Mouse (Mus musculus) cerebellum, adult 9-11 months (tissue): ENCODE results near the gene Mcm2.
A peak's percentile ranks its signal among the peaks of the same experiment; 100 is the strongest.

Experiments used
- DNase-seq: peaks from one replicate; pipeline ENCODE4 v3.0.0; 2022

The Mcm2 gene

DNA sequence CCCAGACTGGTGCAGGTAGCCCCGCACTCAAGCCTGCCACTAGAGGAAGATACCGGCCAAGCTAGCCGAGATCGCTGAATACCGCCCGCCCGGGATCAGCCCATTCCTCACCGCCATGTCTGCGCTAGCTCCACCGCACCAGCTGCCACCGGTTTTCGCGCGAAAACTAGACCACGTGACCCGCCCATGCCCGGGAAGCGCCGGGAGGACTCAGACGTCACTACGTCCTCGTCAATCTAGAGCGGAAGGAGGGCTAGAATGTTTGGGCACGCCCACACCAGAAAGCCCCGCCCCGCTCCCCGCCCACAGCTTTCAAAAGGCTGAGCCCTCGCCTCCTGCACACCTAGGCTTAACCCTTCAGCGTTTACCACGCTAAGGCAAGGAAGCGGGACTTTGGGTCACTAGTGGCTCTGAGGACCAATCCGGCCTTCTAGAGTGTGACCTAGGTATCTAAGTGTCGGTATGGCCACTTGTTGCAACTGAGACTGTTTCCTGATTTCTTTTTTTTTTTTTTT is at the start of gene Mcm2:
Gene Mcm2, minus strand, starts transcription at position 247 of the 515 bp plus-strand sequence.
- peak; percentile 93 for DNase-seq

DNA sequence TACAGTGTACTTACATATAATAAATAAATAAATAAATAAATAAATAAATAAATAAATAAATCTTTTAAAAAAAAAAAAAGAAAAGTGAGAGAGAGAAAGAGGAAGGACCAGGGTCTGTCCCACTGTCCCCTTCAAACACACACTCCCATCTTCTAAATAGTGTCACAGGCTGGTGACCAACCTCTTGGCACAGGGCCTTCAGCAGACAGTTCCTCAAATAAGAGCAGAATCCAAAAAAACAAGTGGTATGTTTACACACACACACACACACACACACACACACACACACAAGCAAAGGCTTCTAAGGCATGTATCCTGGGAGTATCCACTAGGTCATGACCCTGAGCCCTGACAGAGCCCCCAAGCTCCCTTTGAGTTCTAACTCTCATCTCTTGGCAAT is 49.2 kb upstream of the Mcm2 start:
- no peak for DNase-seq

DNA sequence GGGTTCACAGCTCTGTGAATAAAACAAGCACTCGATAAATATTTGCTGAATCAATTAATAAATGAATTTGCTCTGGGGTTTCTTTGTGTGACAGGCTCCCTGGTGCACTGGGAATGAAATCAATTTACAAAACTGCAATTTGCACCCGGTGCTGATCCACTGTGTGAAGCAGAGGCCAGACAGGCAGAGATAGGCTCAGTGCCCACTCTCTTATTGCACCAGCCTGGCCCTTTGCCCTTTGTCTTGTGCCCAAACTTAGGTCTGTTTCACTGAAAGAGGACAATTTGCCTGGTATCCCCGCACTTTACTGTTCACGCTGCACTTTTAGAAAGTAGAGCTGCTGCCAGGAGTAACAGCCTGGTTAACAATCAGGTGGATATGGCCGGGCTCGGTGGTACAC is 47.9 kb upstream of the Mcm2 start:
- DNase-seq = no peak

DNA sequence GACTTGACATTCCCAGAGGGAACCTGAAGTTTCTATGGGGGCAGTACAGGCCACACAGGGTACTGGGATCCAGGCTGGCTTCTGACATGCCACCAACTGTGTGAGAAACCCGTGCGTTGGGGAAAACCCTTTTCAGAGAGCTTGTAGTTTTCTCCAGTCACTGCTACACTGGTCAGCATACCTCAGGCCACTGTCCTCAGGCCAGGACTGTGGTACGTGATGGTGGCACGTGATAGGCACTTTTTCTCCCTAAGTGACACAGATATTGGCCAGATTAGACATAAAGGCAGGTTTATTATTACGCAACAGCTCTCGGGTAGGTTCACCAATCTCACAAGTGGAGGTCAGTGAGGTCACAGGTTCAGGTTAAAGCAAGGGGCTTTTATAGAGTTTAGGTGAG is 45.1 kb upstream of the Mcm2 start:
- no peak for DNase-seq

DNA sequence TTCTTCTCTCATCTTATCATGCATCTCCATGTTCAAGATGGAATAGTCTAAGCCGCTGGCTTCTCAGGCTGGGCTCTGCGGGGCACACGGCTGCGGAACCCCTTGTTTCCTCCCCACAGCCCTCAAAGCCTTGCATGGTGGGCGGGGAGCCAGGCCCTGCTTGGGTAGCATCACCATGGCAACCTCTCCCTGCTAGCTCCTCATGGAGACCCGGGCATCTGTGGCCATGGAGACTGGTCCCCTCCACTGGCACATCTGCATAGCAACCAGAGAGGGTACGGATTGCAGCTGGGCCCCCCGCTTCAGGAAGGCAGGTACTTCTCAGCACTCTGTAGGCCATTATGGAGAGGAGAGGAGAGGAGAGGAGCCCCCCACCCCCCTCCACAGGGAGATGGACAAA is 44.0 kb upstream of the Mcm2 start:
- no peak for DNase-seq

DNA sequence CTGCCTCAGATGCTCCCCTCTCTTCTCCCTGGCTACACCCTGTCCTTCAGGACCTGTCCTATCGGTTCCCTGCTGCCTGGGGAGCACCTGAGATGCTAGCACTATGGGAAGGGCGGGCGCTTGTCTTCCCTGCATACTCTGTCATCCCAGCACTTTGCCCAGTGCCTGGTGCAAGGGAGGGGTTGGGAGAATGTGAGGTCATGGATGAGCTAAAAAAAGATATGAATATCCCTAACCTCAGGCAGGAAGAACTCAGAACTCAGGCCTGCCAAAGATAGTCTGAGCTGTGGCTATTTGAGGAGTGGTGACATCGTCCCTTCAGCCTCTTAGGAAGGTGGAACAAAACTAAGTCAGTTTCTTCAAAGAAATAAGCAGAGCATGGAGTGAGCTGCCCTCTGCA is 43.0 kb upstream of the Mcm2 start:
- DNase-seq = no peak

DNA sequence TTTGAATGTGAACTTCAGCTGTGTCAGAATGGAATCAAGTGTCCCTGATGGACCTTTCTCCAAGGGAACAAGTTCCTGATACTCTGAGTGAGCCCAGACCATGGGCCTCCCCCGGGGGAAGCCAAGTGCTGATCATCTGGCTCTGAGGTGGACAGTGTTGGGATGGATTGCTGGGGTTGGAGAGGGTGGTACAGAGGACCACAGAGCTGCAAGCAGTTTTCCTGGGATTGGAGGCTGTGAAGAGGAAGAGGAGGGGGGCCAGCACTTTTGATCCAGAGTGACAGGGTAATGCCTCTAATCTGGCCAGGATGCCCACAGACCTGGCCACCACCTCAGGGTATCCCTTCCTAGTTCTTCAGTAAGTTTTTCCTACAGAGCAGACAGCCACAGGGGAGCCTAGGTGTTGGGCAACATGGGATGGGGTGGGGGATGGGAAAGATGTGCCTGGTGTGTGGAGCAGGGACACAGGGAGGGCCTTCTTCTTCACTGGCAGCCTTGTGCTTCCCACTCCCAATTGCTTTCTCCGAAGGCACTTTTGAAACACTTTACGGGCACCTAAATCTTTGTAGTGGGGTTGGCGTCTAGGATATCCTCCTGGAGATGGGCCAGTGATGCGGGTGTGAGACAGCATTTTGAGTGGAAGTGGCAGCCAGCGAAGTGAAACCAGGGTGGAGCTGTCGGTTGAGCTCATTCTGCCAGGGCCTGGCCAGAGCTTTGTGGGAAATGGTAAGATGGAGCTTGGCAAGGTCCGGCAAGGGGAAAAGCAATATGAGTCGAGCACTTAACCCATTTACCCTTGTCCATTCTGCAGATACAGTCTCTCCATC is 41.7 kb upstream of the Mcm2 start:
- no peak for DNase-seq

DNA sequence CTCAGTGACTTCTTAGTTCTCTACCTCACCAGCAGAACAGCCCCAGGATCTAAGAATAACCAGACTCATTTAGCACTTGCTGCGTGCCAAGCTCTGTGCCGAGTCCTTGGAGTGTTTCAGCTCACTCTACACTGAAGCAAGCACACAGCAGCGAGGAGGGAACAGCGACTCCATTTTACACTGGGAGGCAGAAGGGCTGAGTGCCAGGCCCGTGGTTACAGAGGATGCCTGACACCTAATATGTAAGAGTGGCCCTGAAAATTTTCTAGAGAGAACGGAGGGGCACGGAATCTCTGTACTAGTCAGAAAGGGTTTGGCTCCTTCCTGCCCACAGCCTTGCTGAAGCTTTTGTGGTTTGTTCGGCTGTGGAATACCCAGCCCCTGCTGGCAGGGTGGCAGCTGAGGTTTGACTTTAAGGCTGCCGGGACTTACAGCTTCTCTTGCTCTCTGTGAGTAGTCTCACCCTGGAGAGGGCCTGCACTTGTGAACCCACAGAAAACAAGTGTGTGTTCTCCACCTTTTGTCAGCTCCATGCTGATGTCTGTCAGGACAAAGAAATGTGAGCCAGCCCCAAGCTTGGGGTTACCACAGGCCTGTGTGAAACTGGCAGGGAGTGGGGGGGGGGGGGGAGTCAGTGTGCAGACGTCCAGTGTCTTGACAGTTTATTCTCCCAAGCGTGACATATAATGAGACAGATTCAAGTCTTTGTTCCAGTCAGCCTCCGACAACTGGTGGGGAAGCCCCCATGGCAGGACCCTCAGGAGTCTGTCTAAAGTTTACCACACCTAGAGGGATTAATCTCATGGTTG is 40.9 kb upstream of the Mcm2 start:
- DNase-seq = no peak

DNA sequence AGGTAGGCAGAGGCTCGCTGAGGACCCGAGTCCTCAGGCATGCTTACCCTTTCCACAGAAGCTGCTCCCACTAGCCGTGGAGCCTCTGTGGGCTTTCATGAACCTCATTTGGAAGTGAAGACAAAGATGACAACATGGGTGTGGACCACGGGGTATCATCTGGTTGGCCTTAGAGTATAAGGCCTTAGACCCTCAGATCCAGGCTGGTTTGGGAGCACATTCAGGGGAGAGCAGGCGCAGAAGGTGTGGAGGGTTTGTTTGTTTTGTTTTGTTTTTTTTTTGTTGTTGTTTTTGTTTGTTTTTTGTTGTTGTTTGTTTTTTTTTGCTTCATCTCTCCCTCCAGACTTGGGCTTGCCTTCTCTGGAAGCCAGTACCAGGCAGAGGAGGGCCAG is 40.1 kb upstream of the Mcm2 start:
- DNase-seq = no peak

DNA sequence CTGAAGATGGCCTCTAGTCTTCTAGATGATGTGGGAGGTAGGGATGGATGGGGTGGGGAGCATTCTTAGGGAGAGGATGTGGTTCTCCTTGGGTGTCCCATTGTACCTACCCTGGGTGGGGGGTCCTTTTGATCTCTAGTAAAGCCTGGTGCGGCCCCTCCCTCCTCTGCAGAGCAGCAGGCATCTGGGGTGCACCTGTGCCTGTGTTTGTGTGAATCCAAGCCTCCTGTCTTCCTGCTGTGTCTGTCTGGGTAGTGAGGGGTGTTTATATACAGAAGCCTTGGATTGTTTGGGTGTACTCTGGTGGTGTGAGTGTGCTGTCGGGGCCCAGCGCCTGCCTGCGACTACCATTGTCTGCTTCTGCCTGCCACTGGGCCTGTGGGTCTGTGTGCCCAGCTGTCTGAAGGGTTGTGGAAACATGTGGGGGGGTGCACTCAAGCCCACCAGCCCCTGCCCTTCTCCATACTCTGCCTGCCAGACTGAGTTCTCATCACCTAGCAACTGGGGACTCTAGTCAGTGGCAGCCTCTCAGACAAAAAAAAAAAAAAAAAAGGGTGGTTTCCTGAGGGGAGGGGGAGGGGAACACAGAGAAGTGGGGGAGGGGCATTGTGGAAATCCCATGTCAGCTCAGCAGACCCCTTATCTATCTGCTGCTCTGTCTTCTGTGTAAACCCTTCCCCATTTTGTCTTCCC is 39.5 kb upstream of the Mcm2 start:
- DNase-seq = no peak

DNA sequence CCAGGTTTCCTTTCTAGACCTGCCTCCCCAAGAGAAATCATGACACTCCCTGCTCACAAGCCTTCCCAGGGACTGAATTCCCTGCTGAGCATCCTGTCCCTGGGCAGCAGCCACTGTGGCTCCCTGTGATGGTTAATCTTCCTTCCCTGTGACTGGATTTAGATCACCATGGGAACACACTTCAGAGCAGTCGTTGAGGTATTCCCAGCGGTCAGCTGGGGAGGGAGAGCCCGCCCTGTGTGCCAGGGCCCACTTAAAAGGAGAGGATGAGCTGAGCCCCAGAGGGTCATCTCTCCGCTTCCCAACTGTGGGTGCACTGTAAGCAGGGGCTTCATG is 38.6 kb upstream of the Mcm2 start:
- DNase-seq = no peak

DNA sequence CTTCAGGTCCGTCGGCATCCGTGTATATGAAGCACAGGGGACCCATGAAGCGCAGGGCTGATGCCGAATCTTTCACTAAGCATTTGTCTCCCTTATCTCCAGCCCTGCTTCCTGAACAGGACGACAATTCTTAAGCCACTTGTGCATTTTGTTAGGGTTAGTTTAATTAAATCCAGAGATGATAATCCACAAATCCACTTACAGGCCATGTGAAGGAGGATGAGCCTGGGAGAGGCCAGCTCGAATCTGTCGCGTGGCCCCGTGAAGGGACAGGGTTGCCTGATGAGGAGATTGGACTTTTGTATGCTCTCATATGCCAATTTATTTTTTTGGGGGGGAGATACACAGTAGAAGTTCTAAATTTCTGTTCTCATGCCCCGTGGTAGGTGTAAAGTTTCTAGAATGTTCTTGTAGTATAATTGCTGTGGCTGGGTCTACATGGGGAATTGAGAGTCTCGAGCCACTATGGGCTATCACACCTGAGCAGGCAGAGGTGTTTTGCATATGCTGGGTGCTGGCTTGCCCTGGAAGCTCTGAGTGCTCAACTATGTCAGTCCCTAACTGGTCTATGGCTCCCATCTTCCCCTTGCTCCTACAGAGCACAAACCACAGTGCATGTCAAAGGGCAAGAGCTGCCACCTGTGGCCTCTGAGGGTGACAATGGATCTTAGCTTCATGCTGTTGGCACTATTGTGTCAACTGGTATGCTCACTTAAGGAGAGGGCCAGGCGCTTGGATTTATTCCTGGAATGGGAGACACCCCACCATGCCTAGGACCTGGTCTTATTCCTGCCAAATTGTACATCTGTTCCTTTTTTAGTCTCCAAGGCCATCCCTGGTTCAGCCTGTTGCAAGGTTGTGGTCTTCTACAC is 38.0 kb upstream of the Mcm2 start:
- DNase-seq = no peak

DNA sequence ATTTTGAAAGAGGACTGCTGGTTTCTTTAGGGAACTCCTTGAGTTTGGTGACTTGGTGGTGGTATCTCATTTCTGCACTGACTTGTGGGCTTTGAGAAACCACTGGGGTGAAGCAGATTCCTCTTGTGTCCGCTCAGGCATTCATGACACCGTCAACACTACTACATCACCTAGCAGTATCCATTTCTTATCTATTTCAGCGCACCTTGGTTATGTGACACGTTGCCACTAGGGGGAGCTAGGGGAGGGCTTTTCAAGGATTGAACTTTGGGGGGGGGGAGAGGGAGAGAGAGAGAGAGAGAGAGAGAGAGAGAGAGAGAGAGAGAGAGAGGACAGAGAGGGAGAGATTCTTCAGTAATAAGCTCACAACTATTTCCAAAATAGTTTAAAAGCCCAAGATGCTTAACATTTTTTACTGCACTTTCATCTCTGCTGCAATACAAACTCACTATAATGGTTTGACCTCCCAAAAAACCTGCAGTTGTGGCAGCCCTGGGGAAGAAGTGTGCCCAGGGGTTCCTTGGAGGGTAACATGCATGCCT is 37.2 kb upstream of the Mcm2 start:
- no peak for DNase-seq

DNA sequence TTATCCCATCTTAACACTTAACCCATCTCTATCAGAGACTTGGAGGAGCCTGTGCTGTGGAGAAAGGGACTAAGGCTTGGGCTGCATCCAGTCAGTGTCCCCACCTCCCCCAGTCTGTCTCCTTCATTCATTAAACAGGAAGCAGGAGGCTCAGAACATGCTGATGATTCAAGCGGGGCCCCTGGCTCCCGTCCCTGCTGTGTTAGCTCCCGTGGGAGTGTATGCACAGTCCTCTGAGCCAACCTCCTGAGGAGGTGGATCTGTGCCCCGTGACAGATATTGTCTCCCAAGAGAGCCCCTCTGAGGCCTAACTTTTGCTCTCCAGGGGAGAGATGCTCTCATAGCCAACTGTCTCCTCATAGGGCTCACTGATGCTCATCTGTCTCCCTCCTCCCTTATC is 36.2 kb upstream of the Mcm2 start:
- DNase-seq = no peak

DNA sequence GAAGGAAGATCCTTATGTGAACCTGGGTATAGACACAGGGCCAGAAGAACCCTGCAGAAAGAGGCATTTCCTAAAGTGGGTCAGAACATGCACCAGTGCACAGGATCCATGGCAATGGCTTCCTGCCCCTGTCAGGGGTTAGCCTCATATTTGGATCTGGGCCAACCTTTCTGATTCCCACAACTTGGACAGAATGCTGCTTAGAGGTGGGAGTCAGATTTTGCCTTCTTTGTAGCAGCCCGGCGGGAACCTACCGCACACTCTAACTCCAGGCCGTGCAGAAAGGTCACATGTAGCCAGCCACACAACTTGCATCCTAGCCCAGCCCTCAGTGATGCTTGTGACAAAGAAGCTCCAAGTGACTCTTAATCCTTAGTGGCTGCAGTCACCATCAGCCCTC is 35.6 kb upstream of the Mcm2 start:
- no peak for DNase-seq

DNA sequence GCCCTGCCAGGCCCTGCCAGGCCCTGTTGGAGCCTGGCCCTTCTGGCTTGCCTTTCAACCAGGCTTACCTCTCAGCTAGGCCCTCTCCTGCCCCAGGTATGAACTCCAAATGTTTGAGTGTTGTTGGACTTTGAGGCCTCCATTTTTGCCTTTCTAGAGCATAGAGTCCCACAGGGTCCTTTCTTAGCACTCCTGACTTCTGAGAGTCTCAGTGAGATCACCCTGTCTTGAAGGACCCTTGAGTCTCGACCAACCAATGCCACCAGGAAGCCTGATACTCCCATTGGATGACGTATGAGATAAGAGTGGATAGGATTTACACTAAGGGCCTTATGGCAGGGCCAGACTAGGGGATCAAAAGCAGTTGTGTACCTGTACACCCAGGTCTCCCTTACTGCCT is 32.9 kb upstream of the Mcm2 start:
- DNase-seq = no peak

DNA sequence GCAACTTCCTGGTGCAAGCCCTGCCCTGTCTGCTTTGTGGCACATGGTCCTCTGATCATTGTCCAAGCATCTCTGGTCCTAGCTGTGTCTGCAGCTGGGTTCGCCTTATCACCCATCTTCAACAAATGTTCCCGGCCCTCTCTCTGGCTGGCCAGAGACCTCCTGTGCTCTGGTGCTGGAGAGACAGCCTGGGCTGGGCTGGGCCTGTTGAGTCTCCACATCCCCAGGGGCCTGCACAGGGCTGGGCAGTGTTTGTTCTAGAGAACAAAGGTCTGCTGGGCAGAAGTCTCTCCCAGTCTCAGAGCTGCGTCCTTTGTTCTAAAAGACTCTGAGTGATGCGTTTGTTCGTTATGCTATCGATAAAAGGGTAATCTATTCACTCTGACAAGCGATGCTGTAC is 31.5 kb upstream of the Mcm2 start:
- DNase-seq = no peak

DNA sequence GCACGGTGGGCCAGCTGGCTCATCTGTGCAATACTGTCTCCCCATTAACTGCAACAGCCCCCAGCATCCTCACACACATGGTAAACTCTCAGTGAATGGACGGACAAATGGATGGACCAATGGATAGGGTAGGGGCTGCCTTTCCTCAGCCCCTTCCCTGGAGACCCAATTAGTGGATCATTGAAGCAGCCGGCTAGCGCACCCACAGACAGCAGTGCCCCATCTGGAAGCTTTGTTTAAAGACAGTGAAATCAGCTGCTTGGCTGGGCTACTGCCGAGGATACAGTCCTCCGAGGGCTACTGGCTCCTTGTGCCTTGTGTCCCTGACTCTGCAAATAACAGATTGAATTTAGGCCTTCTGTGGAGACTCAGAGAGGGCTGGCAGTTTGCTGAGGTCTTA is 30.9 kb upstream of the Mcm2 start:
- DNase-seq = no peak

DNA sequence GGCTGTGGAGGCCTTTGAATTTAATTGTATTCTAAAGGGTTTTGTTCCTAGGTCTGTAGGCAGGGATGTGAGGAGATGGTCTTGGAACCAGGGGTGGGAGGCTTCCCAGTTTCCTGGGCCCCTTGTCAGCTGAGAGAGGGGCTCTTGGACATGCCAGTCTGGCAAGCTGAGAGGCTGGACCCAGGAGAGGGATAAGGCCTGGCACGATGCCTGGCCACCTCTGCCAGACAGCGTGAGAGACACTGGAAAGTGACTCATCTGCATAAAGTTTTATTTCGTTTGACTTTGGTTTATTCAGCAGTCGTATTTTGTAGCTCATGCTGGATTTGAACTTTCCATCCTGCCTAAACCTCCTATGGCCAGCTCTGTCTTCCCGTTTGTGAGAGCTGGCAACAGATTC is 30.0 kb upstream of the Mcm2 start:
- peak; percentile 30 for DNase-seq

DNA sequence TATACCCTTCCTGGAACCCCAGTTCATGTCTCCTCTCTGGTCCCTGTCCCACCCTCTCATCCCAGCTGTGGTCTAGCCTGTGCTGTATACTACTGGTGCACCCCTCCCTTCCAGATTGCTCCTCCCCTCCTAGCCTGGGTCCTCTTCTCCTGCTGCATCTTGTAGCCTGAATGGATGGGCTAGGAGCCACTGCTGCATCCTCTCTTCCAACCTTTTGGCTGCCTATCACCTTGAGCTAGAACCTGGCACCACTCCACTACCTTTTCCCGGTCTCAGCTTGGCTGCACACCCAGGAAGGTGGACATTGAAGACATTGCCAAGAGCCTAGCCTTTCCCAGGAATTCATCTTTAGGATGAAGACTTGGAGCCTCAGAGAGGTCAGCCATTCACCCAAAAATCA is 29.4 kb upstream of the Mcm2 start:
- DNase-seq = peak; percentile 74

DNA sequence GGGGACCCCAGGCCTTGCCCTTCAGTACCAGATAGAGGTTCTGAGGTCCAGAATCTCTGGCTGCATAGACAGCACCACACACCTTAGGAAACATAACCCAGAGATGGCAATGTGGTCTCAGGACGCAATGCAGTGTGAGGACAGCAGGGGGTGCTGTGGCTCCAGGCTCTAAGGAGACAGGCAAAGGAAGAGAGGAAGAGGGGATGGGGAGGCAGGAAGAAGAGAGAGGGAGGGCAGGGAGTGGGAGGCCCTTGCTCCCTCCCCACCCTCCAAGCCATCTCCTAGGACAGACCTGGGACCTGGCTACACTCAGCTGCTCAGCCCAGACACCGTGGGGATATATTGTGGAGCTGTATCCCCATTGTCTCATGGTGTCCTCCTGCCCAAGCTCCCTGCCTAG is 29.0 kb upstream of the Mcm2 start:
- peak; percentile 78 for DNase-seq

DNA sequence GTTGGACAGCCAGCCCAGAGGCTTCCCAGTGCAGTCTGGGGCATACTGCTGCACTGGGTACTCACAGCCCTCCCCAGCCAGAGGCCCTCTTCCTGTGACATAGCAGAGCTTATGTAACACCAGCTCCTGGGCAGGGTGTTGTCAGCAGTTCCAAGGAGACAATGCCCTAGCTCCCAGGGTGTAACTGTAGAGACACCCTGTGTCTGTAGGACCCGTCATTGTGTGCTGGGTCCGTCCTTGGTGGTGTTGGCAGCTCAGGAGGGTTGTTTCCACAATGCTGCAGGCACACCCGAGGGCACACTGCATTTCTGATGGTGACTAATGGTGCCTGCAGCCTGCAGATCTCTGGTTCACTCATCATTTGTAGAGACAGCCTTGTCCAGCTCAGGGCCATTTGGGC is 28.3 kb upstream of the Mcm2 start:
- DNase-seq = peak; percentile 34
